Mouse (Mus musculus) right cerebral cortex, postnatal 25 days (tissue): ENCODE data around the gene Atad5.
A peak's percentile ranks its signal among the peaks of the same experiment; 100 is the strongest.
"Not testable (repeated sequence)": the region's sequence is repeated elsewhere in the genome, so short reads cannot be mapped to it uniquely, and the experiment has no call there.

ENCODE experiments used
- DNase-seq: peaks from one replicate; pipeline ENCODE4 v3.0.0; 2022

Atad5 gene

DNA sequence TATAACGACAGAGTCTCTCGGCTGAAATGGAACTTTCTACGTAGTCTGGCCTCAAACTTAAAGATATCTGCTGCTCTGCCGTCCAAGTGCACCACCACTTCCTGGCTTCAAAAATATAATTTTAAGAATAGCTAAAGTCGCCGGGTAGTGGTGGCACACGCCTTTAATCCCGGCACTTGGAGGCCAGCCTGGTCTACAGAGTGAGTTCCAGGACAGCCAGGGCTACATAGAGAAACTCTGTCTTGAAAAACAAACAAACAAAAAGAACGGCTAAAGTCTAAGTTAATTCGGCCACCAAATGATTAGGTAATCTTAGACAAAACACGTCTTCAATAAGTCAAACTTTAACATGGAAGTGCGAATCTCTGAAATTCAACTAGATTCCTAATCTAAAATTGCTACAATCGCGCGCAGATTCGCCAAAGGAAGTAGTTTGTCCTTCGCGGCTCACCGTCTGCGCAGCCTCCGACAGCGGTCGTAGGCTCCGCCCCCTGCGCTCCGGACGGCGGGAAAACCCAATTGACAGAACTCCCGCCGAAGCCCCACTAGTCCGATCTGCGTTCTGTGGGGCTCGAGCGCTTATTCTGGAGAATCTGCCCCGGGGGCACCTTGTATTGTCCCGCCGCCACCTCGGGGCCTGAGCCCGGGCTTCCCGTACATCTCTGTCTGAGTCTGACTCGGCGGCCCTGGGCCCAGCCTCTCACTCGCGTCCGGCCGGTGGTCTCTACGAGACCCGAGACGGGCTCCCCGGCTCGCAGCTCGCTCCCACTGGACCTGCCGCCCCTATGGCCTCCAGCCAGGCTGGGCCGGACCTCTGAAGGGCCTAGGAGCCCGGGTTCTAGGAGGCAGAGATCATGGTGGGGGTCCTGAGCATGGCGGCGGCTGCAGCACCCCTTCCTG, at the start of gene Atad5:
Atad5 (plus strand) TSS at position 484 of the 900 bp plus-strand sequence.
- DNase-seq: peak; percentile 86

DNA sequence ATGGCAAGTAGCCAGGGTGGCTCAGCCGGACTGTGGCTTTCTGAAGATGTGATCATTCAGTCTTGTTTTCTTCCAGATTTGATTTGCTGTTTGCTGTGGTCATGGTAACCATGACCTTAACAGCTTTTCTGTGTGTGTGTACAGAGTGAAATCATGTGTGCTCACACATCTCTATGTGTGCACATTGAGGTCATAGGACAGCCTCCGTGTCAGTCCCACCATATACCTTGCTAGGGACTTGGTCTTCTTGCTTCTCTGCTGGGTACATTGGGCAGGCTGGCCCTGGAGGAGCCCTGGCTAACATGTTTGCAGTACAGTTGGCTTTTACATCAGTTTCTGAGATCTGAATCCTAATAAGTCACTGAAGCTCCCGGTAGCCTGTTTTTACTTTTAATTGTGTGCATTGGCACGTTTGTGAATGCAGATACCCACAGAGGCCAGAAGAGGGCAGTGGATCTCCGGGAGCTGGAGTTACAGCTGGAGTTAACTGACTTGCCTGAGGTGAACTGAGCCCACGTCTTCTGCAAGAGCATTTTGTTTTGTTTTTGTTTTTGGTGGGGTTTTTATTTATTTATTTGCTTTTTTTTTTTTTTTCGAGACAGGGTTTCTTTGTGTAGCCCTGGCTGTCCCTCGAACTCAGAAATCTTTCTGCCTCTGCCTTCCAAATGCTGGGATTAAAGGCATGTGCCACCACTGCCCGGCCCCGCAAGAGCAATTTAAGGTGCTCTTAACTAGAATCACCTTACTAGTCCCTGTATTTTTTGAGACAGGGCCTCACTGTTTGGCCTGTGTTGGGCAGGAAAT, 46.4 kb upstream of the Atad5 start:
- DNase-seq: peak; percentile 10

DNA sequence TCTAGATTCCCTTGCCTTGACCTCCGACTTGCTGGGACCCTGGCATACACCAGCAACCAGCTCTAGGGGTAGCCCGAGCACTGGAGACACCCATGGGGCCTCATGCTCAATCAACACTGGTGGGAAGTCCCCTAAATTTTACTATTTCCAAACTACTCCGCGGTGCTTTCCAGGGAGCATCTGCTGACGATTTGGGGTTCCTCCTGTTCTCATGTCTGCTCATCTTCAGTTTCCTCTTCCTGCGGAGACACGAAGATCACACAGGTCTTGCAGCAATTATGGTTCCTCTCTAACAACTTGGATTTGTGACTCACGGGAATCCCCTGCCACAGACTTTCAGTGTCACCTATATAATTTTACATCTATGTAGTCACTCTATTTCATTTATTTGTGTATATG, 45.8 kb upstream of the Atad5 start:
- DNase-seq: no peak

DNA sequence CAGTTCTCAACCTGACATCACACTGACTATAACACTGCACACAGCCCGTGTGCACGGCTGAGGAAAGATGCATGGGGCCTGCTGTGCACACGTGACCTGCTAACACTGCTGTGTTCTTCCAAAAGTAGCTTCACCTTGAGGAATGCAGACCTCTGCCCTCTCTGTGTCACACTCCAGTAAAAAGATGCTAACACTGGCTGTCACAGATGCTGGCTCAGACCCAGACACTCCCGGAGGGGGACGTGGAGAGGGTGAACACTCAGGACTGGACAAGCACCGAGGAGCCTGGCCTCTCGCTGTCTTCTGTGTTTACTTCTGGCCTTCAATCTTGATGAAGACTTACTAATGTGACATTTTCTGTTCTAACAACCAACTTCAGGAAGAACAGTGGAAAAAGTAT, 42.3 kb upstream of the Atad5 start:
- DNase-seq: no peak

DNA sequence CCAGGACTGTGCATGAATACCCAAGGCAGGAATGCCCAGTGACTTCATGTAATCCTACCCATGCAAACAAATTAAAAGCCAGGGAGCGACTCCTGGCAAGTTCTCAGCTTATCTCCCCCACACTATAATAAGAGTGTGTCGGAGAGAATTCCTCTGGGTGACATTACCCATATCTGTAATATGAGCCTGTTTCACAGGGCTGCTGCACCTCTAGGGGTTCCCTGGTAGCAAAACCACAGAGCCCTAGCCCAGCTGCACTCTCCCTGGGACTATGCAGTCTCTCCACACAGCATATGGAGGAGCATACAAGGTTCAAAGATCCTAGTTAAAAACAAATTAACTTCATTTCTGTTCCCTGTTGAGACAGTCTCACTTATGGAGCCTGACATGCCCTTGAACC, 39.1 kb upstream of the Atad5 start:
- no peak for DNase-seq

DNA sequence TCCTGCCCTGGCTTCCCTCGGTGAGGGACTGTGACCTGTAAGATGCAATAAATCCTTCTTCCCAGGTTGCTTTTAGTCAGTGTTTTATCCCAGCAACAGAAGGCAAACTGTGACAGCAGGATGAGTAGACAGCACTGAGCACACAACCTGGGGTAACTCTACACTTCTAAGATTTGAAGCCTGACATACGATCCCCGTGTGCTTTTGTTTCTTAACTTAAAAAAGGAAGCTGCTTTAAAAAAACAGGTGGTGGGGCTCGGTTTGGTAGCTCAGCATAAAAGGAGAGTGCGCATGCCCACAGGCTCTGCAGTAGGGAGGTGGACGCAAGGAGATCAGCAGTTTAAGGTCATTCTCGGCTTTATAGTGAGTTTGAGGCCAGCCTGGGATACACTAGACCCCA, 36.7 kb upstream of the Atad5 start:
- no peak for DNase-seq

DNA sequence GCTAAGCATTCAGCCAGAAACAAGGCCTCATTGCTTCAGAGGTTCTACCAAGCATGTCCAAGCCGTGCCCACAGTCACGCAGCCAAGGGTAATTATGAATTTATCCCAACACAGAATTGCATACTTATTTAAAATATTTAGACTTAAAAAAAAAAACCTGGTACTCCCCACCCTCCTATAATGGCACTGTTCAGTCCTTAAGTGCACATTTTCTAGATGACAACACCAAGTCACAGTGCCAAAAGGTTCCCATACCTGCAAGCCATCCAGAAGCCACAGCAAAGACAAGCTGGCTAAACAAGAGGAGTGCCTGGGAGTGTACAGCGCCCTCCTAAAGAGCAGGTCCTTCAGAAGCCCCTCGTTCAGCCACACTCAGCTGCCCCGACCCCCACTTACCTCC, 36.0 kb upstream of the Atad5 start:
- no peak for DNase-seq

DNA sequence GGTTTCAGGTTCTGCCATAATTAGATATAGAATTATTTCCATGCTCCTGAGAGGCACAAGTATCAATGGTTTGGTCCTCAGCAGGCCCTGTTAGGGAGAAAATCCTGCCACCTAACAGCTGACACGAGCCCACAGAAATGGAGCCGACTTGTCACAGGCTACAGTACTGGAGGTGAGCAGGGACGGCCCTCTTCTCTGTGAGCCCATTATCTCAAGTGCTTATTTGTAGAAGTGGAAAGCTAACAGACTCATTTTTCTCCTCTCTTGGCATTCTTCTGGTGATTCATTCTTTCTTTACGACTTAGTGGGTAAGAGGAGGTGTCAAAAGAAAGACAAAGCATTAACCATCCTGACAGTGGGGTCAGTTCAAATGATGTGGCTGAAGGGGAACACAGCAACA, 34.5 kb upstream of the Atad5 start:
- no peak for DNase-seq

DNA sequence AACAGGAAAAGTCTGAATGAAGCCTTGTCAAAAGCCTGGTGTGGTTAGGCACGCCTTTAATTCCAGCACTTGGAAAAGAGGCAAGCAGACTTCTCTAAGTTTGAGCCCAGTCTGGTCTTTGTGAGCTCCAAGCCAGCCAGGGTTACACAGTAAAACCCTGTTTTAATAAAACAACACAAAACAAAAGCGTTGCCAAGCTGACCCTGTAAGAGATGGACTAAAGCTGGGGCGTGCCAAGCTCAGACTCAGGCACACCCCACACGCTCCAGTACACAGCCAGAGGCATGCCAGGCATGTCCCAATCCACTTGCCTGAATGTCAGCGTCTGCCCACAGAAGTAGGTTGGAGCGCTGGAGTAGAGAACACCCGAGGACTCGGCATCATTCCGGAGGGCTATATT, 33.1 kb upstream of the Atad5 start:
- DNase-seq: no peak

DNA sequence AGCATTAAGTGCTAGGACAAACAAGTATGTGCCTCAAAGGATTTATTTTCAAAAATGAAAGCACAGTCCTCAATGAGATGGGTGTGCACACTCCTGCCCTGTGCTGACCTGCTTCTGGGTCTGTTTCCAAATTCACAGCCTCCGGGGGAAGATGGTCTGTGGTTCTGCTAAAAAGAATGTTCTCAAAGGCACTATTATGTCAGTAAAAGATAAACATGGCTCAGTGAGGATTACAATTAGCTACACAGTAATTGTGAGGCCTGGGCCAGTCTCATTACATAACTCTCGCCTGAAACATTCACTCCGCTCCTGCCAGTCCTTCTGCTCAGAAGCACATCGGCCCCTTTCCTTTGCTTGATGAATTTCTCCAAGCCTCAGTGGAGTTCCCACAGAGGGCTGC, 27.0 kb upstream of the Atad5 start:
- peak; percentile 11 for DNase-seq

DNA sequence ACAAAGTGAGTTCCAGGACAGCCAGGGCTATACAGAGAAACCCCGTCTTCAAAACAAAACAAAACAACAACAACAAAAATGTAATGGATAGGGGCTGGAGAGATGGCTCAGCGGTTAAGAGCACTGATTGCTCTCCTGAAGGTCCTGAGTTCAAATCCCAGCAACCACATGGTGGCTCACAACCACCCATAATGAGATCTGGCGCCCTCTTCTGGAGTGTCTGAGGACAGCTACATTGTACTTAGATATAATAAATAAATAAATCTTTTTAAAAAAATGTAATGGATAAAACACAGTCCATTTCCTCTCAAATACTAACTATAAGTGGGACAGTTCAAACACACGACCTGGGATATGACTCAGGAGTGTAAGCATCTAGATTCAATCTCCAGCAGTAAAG, 22.8 kb upstream of the Atad5 start:
- DNase-seq: not testable (repeated sequence)

DNA sequence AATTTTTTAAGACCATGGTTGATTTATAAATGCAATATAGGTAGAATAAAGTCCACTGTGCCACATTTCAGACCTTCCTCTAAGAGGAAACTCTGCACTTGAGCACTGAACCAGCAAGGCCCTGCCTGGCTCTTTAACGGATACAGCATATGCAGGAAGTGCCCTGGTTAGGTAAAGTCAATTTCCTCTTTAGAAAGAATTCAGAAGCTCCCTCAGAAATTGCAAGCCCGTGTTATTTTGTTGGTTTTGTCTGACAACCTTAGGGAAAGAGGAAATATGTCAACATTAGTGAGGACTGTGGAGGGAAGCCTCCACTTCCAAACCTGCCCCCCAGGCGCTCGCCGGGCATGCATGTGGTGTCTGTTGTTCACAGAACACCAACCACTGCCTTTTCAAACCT, 21.6 kb upstream of the Atad5 start:
- no peak for DNase-seq

DNA sequence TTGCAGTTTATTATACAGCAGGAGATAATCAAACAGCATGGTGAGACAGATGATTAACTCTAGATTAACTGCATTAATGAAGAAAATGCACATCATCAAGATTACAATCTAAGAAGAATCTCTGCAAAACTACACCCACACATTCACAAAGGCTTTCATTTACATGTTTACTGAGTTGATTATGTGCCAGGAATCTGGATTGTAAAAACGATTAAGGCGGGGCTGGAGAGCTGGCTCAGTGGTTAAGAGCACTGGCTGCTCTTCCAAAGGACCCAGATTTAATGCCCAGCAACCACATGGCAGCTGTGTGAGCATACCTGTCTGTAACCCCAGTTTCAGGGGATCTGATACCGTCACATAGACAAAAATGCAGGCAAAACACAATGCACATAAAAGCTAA, 19.4 kb upstream of the Atad5 start:
- DNase-seq: no peak

DNA sequence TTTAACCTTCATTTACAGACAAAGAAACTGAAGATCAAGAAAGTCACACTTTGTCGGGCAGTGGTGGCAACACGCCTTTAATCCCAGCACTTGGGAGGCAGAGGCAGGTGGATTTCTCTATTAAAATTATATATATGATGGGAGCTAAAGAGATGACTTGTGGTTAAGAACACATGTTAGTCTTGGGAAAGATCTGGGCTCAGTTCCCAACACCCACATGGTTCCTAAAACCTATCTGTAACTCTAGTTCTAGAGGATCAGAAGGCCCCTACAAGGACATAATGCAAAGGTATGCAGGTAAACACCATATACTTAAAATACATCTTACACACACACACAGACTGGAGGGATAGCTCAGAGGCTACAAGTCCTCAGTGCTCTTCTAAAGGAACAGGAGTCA, 18.2 kb upstream of the Atad5 start:
- no peak for DNase-seq

DNA sequence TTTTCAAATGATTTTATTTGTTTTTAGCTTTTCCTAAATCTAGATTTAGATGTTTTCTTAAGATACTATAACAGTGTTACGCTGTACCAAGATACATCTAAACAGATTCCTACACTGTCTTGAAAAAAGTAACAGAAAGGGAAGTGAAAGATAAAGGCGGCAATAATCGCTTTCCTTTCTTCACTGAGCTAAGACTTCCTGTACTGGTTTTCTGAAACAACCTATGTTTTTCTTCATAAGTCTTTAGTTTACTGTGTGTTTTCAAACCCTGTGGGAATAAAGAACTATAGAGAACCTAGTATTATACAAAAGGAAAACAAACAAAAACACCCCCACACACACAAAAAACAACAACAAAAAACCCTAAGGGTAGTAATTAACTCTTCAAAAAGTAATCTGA, 16.8 kb upstream of the Atad5 start:
- no peak for DNase-seq

DNA sequence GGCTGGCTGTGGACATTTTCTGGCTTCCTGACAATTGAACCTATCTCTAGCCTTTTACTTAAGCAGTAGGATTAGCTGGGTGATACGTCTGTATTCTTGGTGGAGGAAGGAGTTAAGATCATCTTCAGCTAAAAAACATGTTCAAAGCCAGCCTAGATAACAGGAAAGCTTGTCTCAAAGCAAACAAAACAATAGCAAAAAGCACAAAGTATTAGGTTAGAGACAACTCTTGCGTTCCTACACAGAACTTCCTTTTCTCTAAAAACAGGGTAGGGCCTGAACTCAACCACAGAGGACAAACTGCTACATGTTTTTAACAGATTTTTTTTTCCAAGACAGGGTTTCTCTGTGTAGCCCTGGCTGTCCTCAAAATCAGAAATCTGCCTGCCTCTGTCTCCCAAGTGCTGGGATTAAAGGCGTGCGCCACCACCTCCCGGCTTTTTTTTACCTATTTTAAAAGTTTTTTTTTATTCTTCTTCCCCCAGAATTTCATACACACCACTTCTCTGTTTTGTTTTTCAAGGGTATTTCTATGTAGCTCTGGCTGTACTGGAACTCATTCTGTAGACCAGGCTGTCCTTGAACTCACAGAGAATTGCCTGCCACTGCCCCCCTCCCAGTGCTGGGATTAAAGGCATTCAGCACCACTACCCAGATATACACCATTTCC, 13.5 kb upstream of the Atad5 start:
- DNase-seq: no peak

DNA sequence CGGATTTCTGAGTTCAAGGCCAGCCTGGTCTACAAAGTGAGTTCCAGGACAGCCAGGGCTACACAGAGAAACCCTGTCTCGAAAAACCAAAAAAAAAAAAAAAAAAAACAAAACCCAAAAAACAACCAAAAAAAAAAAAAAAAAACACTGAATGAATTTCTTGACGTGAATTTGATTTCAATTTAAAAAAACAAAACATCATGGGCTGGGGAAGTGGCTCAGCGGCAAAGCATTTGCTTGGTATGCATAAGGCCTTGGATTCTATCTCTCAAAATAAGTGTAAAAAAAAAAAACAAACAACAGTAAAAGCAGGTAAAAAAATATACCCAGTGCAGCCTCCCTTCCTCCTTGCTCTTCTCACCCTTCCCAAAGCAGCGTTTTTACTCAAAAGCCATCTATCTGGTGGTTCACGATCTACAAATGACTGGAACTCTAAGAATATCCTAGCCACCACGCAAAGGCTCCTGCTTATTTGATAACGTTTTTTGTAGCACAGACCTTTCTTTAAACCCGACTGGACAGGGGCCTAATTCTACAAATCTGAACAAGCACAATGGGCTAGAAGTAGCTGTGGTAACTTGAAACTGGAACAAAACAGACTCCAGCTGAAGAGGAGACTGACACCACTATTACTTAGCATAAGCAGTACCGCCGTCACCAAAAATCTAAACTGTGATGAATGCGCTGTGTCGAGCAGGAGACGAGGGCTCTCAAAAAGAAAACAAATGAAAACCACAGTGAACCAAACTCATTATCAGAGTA, 11.2 kb upstream of the Atad5 start:
- DNase-seq: no peak

DNA sequence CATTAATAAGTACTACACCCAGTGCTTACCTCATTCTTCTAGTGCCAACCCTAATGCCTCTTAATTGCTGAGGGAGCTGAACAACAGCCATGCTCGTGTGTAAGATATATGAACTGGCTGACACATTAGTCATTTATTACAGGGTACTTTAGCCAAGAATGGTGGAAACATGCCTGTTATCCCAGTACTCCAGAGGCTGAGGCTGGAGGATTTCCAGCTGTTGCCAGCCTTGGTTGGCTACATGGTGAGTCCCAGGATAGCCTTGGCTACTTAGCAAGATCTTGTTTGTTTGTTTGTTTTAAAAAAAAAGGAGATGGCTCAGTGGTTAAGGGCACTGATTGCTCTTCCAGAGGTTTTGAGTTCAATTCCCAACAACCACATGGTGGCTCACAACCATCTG, 10.4 kb upstream of the Atad5 start:
- DNase-seq: no peak

DNA sequence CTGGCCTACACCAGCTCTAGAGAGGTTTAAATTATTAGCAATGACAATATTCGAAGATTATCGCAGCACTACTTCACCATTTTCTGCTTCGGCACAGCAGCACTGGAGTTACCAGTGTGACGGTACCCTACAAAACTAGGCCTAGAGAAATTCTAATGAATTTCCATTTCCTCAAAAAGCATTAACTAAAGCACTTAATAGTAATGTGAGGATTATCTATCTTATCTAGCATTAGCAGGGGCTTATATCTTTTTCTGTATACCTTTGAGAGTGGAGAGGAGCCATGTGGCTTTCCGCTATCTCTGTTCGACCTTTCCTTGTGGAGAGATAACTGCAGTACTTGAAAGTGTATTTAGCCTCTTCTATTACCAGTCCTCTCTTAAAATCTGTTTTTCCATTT, 9.4 kb upstream of the Atad5 start:
- no peak for DNase-seq

DNA sequence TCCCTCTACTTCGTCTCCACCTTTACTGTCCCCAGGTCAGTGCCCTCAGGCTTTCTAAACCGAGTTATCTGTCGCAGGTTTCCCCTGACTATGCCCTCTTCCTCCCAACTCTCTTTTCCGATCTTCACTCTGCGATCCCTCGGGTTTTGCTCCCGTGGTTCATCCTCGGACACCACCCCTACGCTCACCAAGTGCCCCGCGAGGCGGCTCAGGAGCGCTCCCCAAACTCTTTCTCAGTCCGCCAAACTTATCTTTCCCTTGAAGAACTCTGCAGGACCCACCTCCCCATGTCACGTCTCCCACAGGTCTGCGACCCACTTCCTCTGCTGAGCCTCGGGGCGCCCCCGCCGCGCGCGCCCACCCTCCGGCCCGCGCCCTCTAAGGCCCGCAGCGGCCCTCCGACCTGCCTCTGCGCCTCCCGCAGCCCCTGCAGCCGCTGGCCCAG, 8.8 kb upstream of the Atad5 start:
- DNase-seq: no peak

DNA sequence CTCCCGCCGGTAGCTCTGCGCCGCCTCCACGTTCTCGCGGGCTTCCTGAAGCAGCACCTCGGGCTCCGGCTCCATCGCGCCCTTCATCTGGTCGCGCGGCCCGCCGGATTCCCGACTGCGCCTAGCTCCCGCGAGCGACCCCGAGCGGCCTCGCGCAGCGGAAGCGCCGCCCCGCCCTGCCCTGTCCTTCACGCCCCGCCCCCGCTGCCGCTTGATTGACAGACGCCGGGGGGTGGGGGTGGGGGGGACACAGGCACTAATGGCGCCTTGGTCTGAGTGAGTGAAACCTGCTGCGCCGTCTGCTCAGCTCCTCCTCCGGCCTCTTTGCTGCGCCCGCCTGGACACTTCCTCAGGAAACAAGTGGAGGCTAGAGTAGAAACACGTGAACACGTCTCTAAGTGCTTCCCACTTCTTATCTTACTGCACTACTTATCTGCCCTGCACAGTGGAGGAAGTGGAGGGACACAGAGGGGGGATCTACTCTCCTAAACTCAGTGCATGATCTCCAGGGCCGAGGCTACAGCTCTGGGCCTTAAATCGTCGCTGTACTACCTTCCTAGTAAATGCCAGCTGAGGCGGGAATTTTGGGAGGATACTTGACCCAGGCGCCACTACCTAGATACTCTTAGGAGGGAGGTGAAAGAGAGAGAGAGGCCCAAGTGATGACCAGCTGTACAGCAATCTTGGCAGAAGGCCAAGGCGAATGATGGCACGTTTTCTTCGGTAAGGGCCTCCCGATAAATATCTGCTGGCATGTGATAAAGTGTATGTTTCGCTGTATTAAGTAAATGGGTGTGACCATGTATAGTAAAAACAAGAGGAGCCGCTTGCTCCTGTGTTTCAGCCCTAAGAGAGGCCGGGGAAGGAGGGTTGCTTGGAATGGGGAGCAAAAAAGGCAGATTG, 8.1 kb upstream of the Atad5 start, which contains the start of gene Crlf3:
Crlf3 (minus strand) TSS at position 166 of the 903 bp plus-strand sequence.
- DNase-seq: peak; percentile 86
